Mouse (Mus musculus) testis, adult 2 months (tissue): ENCODE data around the gene Tec.

ENCODE experiments used
- CTCF ChIP-seq: fragments of 200-500 bp; IDR thresholded peaks from 2 replicates; pipeline ENCODE4 v1.5.1; 2012; ENCODE audit warnings: low read depth, mild to moderate bottlenecking, inconsistent platforms, low read length, moderate library complexity; ENCODE audit not compliant: control insufficient read depth, insufficient read depth, insufficient replicate concordance
- POLR2A ChIP-seq: fragments of 200-500 bp; IDR thresholded peaks from 2 replicates; pipeline ENCODE4 v1.6.1; 2012; ENCODE audit warnings: low read depth, mild to moderate bottlenecking, inconsistent platforms, low read length, moderate library complexity; ENCODE audit not compliant: control insufficient read depth

GRCm38 (mm10) chr5:72869779-72870608 is 1.7 kb upstream of the Tec start:
- no peak for TF ChIP-seq POLR2A
- TF ChIP-seq CTCF, result no peak
